Mouse (Mus musculus) heart, adult 18-20 months (tissue): Measurements from ENCODE around the gene Slc5a4b. TPM values are rescaled to one million over a fixed set of nuclear protein-coding genes. Genes with fewer than 3 reads are reported as not detected.

Source experiments
- DNase-seq, 2 experiments: peaks; one replicate each; pipeline ENCODE4 v3.0.0; 2021 to 2022; ENCODE audit warnings: mixed read lengths in 1 of 2
- total RNA-seq, 2 experiments: library from RNA; stranded (reverse); gene quantifications; 2 replicates each; pipeline ENCODE4 v1.2.3; 2021

The Slc5a4b gene
- total RNA-seq, 2 experiments from 2014 or later = not detected

DNA sequence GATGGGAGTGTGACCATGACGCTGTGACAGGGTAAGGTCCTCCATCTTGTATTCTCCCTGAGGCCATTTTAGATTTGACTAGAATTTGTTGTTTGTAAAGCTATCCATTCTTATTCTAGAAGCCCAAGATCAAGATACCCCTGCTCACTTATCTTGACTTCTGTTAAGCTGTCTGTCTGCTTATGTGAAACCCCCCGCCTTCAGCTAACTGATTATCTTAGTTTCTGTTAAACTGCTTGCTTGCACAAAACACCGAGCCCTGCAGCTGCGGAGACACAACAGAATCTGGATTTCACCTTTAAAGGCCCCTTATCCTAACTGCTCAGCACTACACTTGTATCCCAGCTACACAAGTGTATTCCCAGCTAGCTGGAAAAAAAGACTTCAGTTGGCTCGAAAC lies 73.8 kb downstream of the Slc5a4b start:
- DNase-seq = no peak

- no peak for DNase-seq
Measured at GRCm38 (mm10) chr10:76035277-76035676, 75.5 kb downstream of the Slc5a4b start.

- DNase-seq = no peak
Measured at GRCm38 (mm10) chr10:76034001-76034600, 76.7 kb downstream of the Slc5a4b start.

- no peak for DNase-seq
Measured at GRCm38 (mm10) chr10:76033119-76033455, 77.7 kb downstream of the Slc5a4b start.

DNA sequence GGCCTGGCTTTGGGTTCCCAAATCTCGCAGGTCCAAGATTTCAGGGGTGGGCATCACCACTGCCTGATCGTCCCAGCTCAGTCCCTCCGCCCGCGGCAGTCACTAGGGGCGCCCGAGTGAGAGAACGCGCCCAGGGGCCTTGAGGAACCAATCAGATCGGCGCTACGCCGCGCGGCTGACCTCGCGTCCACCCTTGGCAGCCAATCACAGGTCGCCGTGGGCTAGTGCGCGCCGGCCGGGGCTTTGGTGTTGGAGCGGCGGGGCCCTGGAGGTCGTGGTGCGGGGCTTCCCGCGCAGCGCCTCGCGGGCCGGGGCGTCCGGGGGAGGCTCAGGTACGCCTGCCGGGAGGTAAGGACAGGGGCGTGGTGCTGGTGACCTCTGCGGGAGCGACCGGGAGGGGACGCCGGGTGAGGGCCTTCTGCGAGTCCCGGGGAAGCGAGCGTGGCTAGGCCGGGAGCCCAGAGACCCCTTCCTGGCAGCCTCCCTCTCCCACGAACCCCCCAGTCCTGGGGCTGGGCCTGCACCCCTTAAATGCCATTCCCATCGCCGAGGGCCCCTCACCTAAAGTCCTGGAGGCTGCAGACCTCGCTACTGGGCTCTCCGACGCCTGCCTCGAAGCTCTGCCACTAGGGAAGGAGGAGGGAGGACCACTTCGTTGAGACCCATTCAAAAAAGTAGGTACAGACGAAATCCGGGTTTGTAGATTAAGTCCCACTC lies 78.2 kb downstream of the Slc5a4b start, which contains the start of gene Zfp280b:
Zfp280b (plus strand) TSS at position 249 of the 717 bp plus-strand sequence.
- DNase-seq = peak; percentile 95 to 96

DNA sequence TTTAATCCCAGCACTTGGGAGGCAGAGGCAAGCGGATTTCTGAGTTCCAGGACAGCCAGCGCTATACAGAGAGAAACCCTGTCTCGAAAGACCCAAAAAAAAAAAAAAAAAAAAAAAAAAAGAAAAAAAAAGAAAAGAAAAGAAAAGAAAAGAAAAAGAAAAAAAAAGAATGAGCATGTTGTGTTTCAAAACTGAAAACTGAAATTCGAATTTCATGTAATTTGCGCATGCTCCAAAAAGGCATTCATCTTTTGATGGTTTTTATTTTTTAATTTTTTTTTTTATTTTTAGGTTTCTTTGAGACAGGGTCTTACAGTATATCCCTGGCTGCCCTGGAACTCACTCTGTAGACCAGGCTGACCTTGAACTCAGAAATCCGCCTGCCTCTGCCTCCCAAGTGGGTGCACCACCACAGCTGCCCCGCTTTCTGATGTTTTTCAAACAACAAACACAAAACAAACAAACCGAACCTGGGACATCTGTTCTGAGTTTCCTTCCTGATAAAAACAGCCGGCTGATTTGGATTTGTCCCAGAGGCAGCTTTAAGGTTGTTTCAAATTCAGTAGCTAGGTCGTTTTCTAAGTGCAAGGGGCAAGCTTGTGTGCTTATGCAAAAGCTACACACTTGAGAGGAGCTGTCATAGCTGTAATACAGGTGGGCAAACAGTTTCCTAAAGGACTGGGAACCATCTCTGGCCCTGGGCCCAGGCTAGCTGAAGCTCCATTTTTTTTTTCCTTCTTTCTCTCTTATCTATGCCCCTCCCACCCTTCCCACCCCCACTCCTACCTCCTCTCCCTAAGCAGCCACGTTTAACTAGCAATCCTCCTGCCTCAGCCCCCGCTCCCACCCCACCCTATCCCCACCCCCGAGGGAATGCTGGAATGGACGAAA lies 79.0 kb downstream of the Slc5a4b start:
- DNase-seq = no peak

- DNase-seq = no peak
Measured at GRCm38 (mm10) chr10:76030496-76030895, 80.3 kb downstream of the Slc5a4b start.

GRCm38 (mm10) chr10:76029276-76029675 lies 81.5 kb downstream of the Slc5a4b start:
- no peak for DNase-seq

DNA sequence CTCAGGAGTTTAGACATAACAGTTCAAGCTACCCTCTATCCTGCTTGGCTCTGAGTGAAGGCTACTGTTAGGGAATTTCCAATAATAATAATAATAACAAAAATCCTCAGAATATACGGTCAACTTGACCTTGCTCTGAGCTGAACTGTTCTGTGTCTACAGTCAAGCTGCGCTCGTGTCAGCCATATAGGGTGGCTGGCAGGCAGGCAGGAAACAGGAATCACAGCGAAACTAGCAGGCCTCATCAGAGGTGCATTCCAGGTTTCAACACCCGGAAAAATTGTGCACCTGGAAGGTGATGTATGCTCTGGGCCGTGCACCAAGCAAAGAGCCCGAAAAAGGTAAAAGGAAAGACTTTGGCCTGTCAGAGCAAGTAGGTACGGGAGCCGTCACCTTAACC lies 82.4 kb downstream of the Slc5a4b start:
- DNase-seq = no peak

- DNase-seq = no peak
Measured at GRCm38 (mm10) chr10:76028016-76028366, 82.8 kb downstream of the Slc5a4b start.

- DNase-seq = no peak
Measured at GRCm38 (mm10) chr10:76027127-76028015, 83.4 kb downstream of the Slc5a4b start.

DNA sequence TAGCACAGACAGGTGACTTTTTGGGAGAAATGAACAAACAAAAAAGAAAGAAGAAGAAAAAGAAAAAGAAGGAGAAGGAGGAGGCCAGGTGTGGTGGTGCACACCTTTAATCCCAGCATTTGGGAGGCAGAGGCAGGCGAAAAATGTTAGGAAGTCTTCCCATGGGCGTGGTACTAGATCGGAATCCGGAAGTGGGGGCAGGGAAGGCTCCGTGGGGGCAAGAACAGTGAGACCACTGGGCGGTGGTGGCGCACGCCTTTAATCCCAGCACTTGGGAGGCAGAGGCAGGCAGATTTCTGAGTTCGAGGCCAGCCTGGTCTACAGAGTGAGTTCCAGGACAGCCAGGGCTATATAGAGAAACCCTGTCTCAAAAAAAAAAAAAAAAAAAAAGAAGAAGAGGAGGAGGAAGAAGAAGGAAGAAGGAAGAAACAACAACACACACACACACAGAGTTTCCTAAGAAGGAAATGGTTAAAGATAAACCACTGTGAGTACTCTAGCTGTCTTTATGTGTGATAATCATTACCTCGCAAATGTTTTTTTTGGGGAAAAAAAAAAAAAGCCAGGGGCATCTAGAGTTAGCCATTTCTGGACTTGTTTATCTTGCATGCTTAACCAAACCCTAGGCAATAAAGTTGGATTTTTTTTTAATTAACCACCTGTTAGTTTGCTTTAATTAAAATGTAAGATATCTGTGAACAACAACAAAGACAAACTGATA lies 85.1 kb downstream of the Slc5a4b start:
- DNase-seq = no peak

DNA sequence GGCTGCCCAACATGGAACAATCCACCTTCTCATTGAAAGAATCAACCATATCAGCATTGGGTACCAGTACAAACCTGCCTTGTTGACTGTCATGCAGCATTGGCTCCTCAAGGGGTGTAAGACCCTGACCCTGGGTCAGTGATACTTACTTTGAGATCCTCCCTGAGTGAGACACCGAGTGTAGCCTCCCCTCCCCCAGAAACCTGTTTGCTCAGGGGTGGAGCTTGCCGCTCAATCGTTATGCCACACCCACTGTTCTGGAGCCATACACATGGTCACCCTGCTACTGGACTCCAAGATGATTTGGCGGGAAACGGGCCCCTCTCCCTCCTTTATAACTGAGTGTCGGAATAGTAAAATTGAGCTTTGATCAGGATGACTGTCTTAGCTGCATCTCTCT lies 86.8 kb downstream of the Slc5a4b start:
- DNase-seq = no peak

- no peak for DNase-seq
Measured at GRCm38 (mm10) chr10:76021728-76022127, 89.0 kb downstream of the Slc5a4b start.

DNA sequence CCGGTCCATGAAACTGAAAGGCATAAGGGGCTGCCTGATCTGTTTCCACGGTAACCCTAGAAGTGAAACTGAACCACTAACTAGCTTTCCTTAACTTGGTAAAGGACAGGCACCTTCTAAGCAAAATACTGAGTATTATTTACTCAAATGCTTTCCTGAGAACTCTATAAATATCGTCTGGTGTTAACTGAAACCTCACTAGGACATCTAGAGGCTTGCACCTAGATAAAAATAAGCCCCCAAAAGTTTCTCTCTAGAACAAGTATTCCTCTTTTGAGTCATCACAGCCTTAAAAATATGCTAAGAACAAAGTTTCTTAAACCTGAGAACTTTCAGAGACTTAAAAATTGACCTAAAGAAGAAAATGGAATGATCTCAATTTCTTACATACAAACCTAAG lies 93.9 kb downstream of the Slc5a4b start:
- no peak for DNase-seq

DNA sequence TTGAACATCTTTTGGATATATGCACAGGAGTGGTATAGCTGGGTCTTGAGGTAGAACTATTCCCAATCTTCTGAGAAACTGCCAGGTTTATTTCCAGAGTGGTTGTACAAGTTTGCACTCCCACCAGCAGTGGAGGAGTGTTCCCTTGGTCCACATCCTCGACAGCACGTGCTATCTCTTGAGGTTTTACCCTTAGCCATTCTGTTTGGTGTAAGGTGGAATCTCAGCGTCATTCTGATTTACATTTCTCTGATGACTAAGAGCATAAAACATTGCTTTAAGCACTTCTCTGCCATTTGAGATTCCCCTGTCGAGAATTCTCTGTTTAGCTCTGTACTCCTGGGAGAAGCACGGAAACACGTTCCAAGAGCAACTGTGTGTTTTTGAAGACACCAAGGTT lies 97.8 kb downstream of the Slc5a4b start:
- no peak for DNase-seq

DNA sequence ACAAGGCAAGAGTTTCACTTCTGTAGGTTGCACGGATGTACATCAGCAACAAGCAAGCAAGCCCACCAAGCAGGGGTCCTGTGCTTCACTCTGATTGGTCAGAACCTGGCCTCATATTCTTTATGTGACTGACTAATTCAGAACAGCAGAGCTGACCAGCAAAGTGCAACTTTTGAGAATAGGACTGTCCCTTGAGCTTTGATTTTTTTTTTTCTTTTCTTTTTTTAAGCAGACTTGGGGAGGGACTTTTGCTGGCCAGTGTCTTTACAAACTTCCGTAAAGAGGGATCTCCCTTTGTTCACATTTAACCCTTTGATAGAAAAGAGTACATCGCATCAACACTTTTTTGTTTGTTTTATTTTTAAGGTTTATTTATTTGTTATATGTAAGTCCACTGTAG lies 100.9 kb downstream of the Slc5a4b start:
- no peak for DNase-seq
